Mouse (Mus musculus): ENCODE measurements at regions not wholly inside any gene's neighbourhood (a gene's known extent, or its start where the extent isn't known, plus 50 kb on each side); places are given as distances from the start of the nearest gene placed in this dataset.

- DNase-seq (ENCODE audit: low spot score): no peak
Observed at GRCm38 (mm10) chr11:56285575-56286260, 244.9 kb upstream of the Nmur2 start.

- no peak for DNase-seq (ENCODE audit: low spot score)
Observed at GRCm38 (mm10) chr11:56281201-56281600, 240.4 kb upstream of the Nmur2 start.

- no peak for DNase-seq (ENCODE audit: low spot score)
Observed at GRCm38 (mm10) chr11:56280216-56280615, 239.4 kb upstream of the Nmur2 start.

GRCm38 (mm10) chr11:56269915-56270493 is 229.2 kb upstream of the Nmur2 start:
- no peak for DNase-seq (ENCODE audit: low spot score)

GRCm38 (mm10) chr11:56262726-56263125 is 221.9 kb upstream of the Nmur2 start:
- DNase-seq (ENCODE audit: low spot score): no peak

- DNase-seq (ENCODE audit: low spot score): no peak
Observed at GRCm38 (mm10) chr11:56256356-56256755, 215.5 kb upstream of the Nmur2 start.

- no peak for DNase-seq (ENCODE audit: low spot score)
Observed at GRCm38 (mm10) chr11:56254437-56254836, 213.6 kb upstream of the Nmur2 start.

- DNase-seq (ENCODE audit: low spot score): no peak
Observed at GRCm38 (mm10) chr11:56247333-56247823, 206.6 kb upstream of the Nmur2 start.

- no peak for DNase-seq (ENCODE audit: low spot score)
Observed at GRCm38 (mm10) chr11:56246549-56247332, 205.9 kb upstream of the Nmur2 start.

- no peak for DNase-seq (ENCODE audit: low spot score)
Observed at GRCm38 (mm10) chr11:56244951-56245350, 204.1 kb upstream of the Nmur2 start.

- DNase-seq (ENCODE audit: low spot score): no peak
Observed at GRCm38 (mm10) chr11:56243447-56243846, 202.6 kb upstream of the Nmur2 start.

GRCm38 (mm10) chr11:56238745-56239144 is 197.9 kb upstream of the Nmur2 start:
- DNase-seq (ENCODE audit: low spot score): no peak

GRCm38 (mm10) chr11:56224999-56225398 is 184.2 kb upstream of the Nmur2 start:
- DNase-seq (ENCODE audit: low spot score): no peak

- DNase-seq (ENCODE audit: low spot score): no peak
Observed at GRCm38 (mm10) chr11:56215706-56216105, 174.9 kb upstream of the Nmur2 start.

- no peak for DNase-seq (ENCODE audit: low spot score)
Observed at GRCm38 (mm10) chr11:56201844-56202243, 161.0 kb upstream of the Nmur2 start.

GRCm38 (mm10) chr11:56195316-56195715 is 154.5 kb upstream of the Nmur2 start:
- DNase-seq (ENCODE audit: low spot score): no peak

- no peak for DNase-seq (ENCODE audit: low spot score)
Observed at GRCm38 (mm10) chr11:56193426-56193825, 152.6 kb upstream of the Nmur2 start.

- DNase-seq (ENCODE audit: low spot score): no peak
Observed at GRCm38 (mm10) chr11:56173895-56174294, 133.1 kb upstream of the Nmur2 start.

GRCm38 (mm10) chr11:56173246-56173645 is 132.4 kb upstream of the Nmur2 start:
- no peak for DNase-seq (ENCODE audit: low spot score)

- no peak for DNase-seq (ENCODE audit: low spot score)
Observed at GRCm38 (mm10) chr11:56169576-56169975, 128.8 kb upstream of the Nmur2 start.

- DNase-seq (ENCODE audit: low spot score): no peak
Observed at GRCm38 (mm10) chr11:56166849-56167248, 126.0 kb upstream of the Nmur2 start.

GRCm38 (mm10) chr11:56165759-56166158 is 124.9 kb upstream of the Nmur2 start:
- DNase-seq (ENCODE audit: low spot score): no peak

GRCm38 (mm10) chr11:56160286-56160685 is 119.5 kb upstream of the Nmur2 start:
- no peak for DNase-seq (ENCODE audit: low spot score)

Measured in c-Kit-positive CD71-positive TER-119-positive erythroid progenitor cells, embryonic 14.5 days (primary cell).